Mouse (Mus musculus) right cerebral cortex, postnatal 4 days (tissue): ENCODE data around the gene Cd244a.

Experiments
- DNase-seq: peaks from one replicate; pipeline ENCODE4 v3.0.0-alpha.2; 2022

Cd244a gene

DNA sequence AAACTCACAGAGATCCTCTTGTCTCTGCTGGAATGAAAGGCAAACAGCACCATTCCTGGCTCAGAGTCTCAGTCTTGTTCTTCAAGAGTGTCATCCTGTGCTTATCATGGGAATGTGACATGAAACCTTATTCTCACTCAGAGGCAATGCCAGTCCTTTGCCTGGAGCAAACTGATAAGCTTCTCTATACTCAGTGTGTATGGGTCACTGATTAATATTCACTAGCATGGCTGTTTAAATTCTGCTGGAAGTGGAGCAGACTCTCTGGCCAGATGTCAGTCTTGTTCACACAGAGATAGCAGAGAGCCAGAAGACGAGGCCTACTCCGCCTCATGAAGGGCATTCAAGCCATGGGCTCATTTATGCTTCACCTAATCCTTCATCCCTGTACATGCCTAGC lies 25.6 kb downstream of the Cd244a start:
- DNase-seq: no peak

DNA sequence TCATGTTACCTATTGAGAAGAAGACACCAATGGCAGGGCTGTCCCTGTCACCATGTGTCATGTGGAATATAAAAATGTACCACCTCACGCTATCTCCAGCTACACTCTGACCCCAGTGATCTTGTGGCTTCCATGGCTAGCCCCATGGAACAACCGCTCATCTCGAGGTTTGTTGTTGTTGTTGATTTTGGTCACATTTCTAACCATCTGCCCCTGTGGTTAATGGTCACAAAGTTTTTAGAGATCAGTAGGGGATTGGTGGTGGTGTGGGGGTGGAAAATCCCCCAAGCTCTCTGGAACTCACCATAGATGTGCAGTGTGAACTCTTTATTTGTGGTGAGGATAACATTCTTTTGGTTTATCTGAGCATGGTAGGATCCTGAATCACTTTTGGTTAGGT lies 45.7 kb downstream of the Cd244a start:
- DNase-seq: no peak

DNA sequence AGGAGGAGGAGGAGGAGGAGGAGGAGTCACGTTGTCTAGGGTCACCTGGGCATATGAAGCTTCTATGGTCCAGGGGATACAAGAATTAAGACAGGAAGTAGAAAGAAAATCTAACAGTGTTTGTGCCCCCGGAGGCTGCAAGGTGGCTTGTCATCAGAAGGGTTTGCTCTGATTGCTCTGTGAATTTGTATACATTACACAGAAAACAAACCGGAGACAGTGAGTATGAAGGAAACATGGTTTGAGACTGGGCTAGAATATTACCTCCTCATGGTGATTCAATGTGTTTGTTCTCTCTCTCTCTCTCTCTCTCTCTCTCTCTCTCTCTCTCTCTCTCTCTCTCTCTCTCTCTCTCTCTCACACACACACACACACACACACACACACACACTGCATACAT lies 47.7 kb downstream of the Cd244a start:
- no peak for DNase-seq

DNA sequence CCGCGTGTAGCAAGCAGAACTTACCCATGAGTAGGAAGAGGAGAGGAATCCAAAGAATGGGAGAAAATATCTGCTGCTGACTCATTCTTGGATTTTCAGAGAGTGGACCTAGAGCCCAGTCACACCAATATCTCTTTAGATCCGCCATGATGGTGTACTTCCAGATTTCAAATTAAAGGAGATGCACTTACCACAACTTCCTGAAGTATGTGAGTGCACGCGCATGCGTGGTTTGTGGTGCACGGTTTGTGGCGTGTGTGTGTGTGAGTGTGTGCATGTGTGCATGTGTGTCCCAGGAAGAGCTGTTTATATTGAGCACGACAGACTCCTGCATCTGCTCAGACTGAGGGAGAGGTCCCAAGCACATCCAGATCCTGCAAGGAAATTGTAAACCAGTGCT lies 48.2 kb downstream of the Cd244a start, which contains the start of gene Ly9:
Gene Ly9, minus strand, starts transcription at position 235 of the 400 bp plus-strand sequence.
- DNase-seq: no peak

DNA sequence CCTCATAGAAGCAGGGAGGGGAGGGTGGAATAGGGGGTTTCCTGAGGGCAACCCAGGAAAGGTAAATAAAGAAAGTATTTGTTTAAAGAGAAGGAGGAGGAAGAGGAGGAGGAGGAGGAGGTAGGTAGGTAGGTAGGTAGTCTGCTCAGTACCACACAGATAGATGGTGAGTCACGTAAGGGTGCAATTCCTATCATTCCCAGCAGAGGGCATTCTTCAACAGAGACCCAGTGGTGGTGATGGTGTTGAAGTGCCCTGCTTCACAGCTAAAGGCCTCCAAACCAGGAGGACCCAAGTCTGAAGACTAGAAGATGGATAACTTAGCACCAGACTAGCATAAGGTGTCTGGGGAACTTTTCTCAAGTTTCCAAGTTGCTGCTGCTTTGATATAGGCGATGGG lies 51.0 kb downstream of the Cd244a start:
- no peak for DNase-seq

DNA sequence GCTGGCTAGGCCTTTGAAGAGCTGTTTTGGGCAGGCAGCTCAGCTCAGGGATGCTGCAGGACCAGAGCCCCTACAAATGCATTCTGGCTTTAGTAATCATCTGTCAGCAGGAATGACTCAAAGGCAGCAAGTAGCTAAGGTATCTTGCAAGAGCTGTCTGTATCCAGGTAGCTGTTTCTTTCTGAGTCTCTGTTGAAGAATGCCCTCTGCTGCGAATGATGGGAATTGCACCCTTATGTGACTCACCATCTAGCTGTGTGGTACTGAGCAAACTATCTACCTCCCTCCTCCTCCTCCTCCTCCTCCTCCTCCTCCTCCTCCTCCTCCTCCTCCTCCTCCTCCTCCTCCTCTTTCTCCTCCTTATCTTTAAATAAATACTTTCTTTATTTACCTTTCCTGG lies 51.8 kb downstream of the Cd244a start:
- DNase-seq: no peak

DNA sequence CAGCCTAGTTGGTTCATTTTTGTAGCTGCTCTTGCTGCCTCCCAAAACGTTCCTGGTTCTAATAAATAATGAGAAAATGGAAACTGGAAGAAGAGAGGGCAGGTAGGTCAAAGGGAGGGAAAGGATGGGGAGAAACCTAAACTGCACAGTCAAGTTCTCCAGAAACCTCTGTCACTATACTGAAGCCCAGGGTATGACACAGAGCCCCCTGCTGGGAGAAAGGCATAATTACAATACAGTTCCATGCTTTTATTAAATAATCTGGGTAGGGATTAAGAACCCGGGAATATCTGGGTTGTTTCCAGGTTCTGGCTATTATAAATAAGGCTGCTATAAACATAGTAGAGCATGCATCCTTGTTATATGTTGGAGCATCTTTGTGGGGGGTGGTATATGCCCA lies 55.0 kb downstream of the Cd244a start:
- DNase-seq: no peak

DNA sequence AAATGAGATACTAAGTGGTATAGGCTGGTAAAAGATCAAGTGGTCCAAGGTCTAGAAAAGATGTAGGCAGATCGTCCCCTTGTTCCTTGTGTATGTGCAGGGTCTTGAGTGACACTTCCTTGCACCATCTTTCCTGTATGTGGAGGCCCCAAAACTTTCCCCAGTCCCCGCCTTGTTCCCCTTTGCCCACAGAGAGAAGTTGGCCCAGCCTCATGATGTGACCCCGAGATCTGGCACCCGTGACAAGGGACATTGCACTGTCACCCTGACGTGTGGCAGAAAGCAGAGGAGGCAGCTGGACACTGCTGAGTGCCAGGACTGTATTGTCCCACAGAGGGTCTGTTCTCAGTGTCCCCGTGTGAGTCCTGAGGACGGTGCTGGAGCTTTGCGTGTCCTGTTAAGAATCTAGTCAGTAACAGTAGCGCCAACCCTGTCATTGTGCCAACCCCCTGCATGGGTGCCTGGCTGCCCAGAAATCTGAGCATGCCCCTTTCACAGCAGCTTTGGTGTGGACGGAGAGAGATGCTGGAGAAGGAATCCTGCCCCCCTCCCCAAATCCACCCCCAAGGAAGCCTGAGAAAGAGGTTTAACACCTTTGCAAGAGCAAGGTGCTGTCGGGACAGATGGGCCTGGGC lies 58.0 kb downstream of the Cd244a start:
- no peak for DNase-seq

DNA sequence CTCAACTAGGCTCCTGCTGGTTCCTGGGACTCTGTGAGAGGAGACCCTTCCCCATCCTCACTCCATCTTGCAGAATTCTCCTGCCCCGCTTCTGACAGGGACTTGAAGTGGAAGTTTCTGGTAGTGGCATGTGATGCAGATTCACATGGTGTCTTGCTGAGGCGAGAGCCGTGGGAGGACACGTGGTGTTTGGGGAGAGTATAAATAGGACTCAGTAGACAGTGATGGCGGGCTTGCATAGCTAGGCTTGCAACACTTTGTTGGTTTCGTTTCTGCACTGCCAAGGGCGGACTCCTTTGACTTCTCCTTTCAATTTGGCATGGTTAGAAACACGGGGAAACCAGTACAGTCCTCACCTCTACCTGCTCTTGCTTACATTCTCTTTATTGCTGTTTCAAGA lies 60.0 kb downstream of the Cd244a start:
- DNase-seq: no peak

DNA sequence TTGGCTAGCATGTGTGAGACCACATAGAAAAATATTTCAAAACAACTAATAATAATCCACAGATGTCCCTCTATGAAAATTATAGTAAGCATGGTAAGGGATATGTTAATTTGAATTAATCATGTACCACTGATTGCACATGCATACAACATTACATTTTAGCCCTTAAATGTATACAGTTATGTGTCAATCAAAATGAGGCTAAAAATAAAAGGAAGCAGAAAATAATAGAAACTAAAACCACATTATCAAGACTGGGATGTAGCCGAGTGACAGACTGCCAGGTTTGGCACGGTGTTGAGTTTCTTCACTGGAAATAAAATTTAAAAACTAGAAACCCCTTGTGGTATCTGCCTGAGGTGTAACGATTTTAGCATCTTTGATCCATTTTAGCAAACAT lies 60.7 kb downstream of the Cd244a start:
- DNase-seq: no peak

DNA sequence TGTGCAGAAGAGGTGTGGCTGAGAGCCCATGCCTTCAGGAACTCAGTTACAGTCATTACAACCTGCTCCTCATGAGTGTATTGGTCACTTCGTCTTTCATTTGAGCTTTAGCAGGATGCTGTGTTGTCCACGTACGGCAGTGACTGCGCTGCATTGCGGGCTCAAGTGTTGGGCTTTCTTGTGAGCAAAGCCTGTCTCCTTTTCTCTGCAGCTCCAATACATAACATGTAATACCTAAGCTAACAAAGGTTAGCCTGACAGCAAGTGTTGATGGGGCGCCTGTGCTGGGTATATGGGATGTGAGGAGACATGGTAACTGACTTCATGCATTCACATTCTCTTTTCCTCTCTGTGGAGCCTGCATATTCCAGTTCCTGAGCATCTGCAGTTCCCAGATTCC lies 61.1 kb downstream of the Cd244a start:
- no peak for DNase-seq

DNA sequence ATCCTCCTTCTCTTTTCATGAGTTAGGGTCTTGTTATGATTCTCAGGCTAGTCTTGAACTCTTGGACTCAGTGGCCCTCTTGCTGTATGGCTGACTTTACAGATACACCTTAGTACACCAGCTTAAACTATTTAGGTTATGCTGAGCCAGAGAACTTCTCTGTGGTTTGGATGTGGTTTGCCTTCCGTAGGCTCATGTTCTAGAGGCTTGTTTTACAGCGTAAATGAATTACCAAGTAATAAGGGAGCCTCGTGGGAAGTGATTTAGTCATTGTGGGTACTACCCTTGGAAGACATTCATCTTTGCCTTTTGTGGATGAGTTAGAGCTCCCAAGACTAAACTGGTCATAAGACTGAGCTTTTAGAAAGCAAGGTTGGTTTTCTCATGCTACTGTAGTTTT lies 68.8 kb downstream of the Cd244a start:
- no peak for DNase-seq

DNA sequence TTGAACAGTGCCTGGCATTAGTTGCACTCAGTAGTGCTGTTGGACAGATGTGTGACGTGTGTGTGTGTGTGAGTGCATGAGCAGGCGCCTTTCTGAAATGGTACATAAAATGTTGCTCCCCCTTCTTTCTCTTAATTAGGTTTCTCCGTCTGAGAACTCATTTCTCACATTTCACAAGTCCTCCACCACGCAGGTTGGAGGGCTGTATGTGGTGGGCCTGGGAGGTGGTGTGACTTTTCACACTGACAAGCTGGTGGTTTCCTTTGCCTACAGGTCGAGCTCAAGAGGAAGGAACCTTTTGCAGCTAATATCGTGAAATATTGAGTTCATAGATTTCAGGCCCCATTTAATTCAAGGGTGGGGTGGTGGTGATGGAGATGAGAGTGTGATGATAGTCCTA lies 70.2 kb downstream of the Cd244a start:
- DNase-seq: no peak

DNA sequence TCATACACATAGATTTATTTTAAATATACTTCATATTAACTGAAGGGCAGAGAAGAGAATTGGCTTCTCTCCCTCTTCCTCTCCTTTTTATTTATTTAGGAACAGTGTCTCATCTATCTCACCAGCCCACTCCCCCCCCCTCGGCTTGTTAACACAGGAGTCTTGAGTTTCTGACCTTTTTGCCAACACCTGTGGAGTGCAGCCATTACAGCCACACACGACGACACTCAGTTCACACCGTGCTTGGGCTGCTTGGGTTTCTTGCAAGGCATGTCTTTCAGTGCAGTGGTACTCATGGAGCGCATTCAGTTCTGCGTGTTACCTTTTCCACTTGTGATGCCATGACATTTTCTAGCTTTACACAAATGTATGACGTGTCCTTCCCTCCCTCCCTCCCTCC lies 71.0 kb downstream of the Cd244a start:
- no peak for DNase-seq

DNA sequence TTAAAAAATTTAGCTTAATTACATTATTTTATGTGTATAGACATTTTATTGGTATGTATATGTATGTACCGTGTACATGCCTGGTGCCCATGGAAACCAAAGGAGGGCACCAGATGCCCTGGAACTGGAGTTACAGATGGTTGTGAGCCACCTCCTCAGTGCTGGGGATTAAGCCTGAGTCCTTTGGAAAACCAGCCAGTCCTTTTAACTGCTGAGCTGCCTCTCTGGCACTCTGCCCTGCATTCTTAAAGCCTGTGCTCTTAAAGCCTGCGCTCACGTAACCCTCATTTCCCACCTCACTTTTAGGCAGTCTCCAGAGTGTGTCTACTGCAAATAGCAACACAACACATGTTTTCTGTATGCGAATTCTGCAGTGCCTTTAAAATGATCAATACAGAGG lies 71.9 kb downstream of the Cd244a start:
- DNase-seq: no peak

DNA sequence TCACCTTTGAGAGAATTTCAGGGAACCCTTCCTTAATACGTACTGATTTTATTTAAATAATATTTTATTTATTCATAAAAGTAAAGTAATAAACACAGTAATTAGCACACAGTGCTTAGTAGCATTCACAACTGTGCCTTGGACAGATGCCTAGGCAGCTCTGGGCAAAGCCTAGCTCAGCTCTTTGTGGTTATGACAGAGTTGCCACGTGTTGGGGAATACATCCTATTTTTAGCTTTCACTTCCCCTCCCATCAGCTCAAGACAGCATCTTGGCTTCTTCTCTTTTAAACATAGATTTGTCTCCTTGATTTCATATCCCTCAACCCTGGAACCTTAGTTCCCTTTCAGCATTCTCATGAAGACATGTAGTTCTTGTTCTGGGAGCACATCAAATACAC lies 72.5 kb downstream of the Cd244a start:
- peak; percentile 16 for DNase-seq

DNA sequence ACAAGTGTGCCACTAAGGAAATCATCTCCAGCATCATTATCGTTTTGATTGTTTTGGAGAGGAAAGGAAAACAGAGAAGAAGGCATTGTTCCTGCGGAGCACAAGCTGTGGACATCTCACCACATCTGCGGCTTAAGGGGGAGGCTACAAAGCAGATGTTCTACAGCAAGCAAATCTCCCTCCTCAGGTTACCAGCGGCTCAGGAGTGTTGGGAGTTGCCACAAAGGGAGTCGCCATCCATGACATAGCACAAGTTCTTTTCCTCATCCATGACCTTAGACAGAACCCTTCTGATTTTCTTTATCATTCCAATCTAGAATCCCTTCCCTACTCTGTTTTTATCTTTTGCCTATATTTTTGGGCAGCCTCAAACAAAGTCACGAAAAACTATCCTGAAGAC lies 76.7 kb downstream of the Cd244a start:
- no peak for DNase-seq

DNA sequence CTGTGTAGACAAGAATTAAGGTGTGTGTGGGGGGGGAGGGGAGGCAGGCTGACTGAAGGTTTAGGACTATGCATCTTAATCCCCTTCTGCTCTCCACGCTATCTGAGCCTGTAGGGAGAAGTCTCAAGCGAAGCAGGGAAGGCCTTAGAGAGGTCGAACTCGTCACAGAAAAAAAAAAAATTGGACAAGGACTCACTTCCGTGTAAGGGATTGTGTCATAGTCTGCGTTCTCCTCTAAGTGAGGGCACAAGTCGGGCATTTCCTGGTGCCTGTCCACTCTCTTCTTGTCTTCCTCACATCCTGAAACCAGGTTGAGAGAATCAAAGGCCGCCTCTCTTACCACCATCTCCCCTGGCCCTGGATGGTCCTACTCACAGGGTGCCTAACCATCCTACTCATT lies 78.1 kb downstream of the Cd244a start:
- no peak for DNase-seq

DNA sequence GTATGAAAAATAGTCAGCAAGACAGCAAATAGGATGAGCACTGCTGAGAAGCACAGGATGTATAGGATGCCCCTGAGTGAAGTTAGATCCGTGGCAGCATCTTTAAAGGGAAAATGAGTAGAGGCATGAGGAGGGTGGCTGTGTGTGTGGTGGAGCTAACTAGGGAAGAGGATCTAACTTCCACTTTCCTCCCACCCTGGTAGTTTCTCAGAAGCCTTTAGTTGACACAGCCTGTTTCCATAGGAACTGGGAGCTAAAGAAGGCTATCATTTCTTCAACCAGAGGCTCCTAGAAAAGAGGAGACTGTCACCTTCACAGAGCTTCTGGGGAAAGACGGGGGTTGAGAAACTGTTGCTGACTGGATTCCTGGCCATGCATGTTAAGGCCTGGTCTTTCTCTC lies 79.7 kb downstream of the Cd244a start:
- no peak for DNase-seq

DNA sequence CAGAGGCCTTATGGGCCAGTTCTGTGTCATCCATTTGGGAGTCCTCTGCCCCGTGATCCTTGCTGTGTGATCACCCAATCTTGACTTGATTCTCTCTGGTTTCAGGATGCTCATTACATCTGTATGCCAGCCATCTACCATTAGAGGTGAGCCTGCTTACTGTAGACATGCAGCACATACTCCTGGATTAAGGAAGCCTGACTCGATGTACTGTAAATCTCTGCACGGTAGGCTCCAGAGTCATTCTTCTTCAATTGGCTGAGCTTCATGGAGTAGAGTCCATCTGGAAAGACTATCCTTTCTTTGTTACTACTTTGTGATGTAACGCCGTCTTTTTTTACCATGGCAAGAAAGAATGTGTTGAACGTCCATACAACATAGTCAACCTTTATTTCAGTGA lies 81.8 kb downstream of the Cd244a start:
- DNase-seq: no peak

DNA sequence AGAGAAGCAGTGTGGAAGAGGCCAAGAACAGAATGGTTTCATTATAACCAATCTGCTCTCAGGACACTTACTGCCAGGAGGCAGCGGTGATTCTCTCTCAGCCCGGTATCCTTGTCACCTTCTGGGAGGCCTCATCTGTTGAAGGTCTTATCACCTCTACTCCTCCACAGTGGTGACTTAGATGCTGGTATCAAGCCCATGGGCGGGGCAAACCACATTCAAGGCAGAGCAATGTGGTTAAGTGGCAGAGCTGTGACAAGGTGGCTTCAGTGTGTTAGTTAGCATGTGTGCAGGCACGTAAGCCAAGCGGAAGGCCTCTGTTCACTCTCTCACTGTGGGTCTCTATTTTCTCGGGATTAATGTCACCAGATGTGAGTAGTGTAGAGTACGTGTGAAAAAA lies 84.6 kb downstream of the Cd244a start:
- DNase-seq: no peak

DNA sequence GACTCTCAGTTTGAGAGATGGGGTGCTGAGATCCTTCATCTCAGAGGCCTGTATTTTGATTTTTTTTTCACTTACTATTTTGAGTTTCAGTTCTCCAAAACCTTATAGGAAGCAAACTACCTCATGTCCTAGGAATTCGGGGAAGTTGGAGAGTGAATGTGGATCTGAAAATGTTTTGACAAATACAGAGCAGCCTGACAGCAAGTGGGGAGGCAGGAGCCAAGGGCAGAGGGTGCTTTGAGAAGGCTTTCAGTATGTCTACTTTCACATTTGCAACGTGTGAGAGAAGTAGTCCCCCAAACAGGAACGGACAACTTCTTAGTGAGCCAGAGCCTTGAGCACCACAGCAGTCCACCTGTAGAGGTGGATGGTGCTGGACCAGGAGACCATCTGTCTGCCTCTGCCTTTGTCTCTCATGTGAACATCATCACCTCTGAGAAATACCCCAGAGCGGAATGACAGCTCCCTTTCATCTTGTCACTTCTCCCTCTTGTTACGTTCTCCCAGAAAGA lies 87.5 kb downstream of the Cd244a start:
- no peak for DNase-seq

DNA sequence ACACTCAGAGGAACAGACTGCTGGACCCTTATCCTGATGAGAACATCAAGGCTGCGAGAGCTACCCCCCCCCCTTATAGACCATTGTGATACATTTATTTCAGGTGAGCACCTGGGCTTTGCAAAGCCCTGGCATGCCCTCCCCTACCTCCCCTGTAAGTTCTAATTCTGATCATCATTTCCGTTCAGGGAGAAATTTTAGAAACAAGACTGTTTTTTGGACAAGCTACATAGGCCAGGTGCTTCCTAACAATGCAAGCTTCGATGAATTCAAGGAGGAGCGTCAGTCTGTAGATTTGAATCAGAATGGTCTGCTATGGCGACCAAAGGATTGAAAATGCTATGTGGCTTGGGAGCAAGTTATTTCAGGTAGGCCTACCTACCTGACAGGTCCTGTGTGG lies 88.7 kb downstream of the Cd244a start:
- DNase-seq: no peak

DNA sequence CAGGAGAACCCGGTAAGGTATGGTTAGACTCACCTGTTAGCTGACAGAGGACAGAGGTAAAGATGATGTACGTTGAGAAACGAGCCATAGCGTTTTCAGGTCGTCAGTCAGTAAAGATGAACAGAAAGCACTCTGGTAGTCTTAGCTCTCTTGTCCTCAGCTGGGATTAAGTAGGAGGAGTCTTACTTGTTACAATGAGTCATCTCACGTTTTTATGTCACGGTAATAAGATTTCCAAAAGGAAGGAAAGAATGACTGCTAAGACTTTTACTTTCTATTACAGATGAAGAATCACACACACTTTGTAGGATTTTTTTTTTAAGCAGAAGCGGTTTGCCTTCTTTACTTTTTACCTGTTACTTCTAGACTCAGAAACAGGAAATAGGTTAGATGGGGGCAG lies 89.8 kb downstream of the Cd244a start:
- DNase-seq: no peak

DNA sequence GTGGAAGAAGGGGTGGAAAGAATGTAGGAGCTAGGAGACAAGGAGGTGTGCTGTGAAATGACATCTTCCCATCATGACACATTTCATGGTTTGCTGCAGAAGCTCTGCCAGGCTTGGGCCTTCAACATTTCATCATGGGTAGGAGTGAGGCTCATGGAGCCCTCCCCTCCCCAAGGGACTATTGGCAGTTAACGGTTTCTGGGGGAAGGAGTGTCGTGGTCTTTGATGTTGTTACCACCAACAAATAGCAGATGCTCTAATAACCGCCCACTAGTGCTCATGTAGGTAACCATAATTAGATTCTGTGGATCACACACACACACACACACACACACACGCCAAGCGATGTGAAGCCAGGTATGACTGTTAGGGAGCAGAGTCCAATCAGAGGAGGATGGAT lies 93.7 kb downstream of the Cd244a start, which contains the start of gene Slamf7:
Gene Slamf7, minus strand, starts transcription at position 302 of the 400 bp plus-strand sequence.
- DNase-seq: no peak
